Mouse (Mus musculus) cortical plate, adult 2 months (tissue): Measurements from ENCODE around the gene Ern2. TPM values are rescaled to one million over a fixed set of nuclear protein-coding genes. Genes with fewer than 3 reads are reported as not detected.

Experiments used
- H3K27ac ChIP-seq: fragments of 200-500 bp; 2 replicates; pipeline ENCODE4 v1.5.1; 2012; ENCODE audit warnings: low read length, control low read depth, inconsistent platforms; ENCODE audit not compliant: insufficient read depth
- H3K4me1 ChIP-seq: fragments of 200-500 bp; 2 replicates; pipeline ENCODE4 v1.6.1; 2011; ENCODE audit warnings: low read length; ENCODE audit not compliant: control insufficient read depth, insufficient read depth
- H3K4me3 ChIP-seq: fragments of 200-500 bp; 2 replicates; pipeline ENCODE4 v1.5.1; 2011; ENCODE audit warnings: mild to moderate bottlenecking, low read length, control low read depth; ENCODE audit not compliant: insufficient read depth
- CTCF ChIP-seq: fragments of 200-500 bp; IDR thresholded peaks from 2 replicates; pipeline ENCODE4 v1.5.1; 2011; ENCODE audit warnings: mild to moderate bottlenecking, control low read depth, low read length; ENCODE audit not compliant: insufficient read depth; ENCODE audit errors: extremely low read depth
- POLR2A ChIP-seq: fragments of 200-500 bp; IDR thresholded peaks from 2 replicates; pipeline ENCODE4 v1.6.1; 2011; ENCODE audit warnings: mild to moderate bottlenecking, low read length, control low read depth; ENCODE audit not compliant: insufficient read depth; ENCODE audit errors: extremely low read depth
- polyA plus RNA-seq: library from polyadenylated mRNA; depleted of rRNA; stranded (reverse); fragments of >200 nt; gene quantifications from 2 replicates; pipeline ENCODE4 v1.2.3, GENCODE M21; 2012; rRNA removed

The Ern2 gene
- 0.10 and 0.13 TPM in 2 replicates for polyA plus RNA-seq

- Histone ChIP-seq H3K4me3 (no peak within 1 kb of the TSS), H3K27ac (no peak within 1 kb of the TSS), H3K4me1 (no peaks in the 10 kb centered on the region)
- no peak for TF ChIP-seq POLR2A
- no peak for TF ChIP-seq CTCF
These were observed at the start of gene Ern2 for GRCm38 (mm10) chr7:122186043-122186442. TSS of gene Ern2 (minus strand) at chr7:122186207.

GRCm38 (mm10) chr7:122230866-122231265 lies 44.9 kb upstream of the Ern2 start:
- H3K4me1 ChIP-seq: no peaks in the 10 kb centered on the region
- TF ChIP-seq CTCF (no peak), POLR2A (no peak)
- no peak overlapping the region for H3K4me3 ChIP-seq
- no peak overlapping the region for H3K27ac ChIP-seq

GRCm38 (mm10) chr7:122229916-122230315 lies 43.9 kb upstream of the Ern2 start:
- TF ChIP-seq CTCF (no peak), POLR2A (no peak)
- Histone ChIP-seq H3K27ac (no peak overlapping the region), H3K4me1 (no peaks in the 10 kb centered on the region), H3K4me3 (no peak overlapping the region)

GRCm38 (mm10) chr7:122229306-122229705 lies 43.3 kb upstream of the Ern2 start:
- no peak overlapping the region for H3K27ac ChIP-seq
- TF ChIP-seq POLR2A (no peak), CTCF (no peak)
- H3K4me3 ChIP-seq: no peak overlapping the region
- H3K4me1 ChIP-seq: no peaks in the 10 kb centered on the region

- no peak for TF ChIP-seq CTCF
- no peak for TF ChIP-seq POLR2A
- H3K4me1 ChIP-seq: no peaks in the 10 kb centered on the region
- no peak overlapping the region for H3K27ac ChIP-seq
- H3K4me3 ChIP-seq: no peak overlapping the region
These were observed 40.7 kb upstream of the Ern2 start for GRCm38 (mm10) chr7:122226744-122227143.

GRCm38 (mm10) chr7:122226020-122226742 lies 40.2 kb upstream of the Ern2 start:
- TF ChIP-seq POLR2A (no peak), CTCF (no peak)
- H3K4me1 ChIP-seq: no peaks in the 10 kb centered on the region
- no peak overlapping the region for H3K27ac ChIP-seq
- H3K4me3 ChIP-seq: no peak overlapping the region

GRCm38 (mm10) chr7:122219315-122219801 lies 33.4 kb upstream of the Ern2 start, which contains the start of gene Chp2:
TSS of gene Chp2 (plus strand) at chr7:122219496.
- Histone ChIP-seq H3K4me3 (no peak within 1 kb of the TSS; the same call in 1 of the 2 replicates), H3K27ac (no peak within 1 kb of the TSS), H3K4me1 (no peaks in the 10 kb centered on the region)
- TF ChIP-seq CTCF (no peak), POLR2A (no peak)

GRCm38 (mm10) chr7:122208276-122209021 lies 22.4 kb upstream of the Ern2 start:
- no peak overlapping the region for H3K27ac ChIP-seq
- no peaks in the 10 kb centered on the region for H3K4me1 ChIP-seq
- TF ChIP-seq POLR2A: no peak
- no peak for TF ChIP-seq CTCF
- H3K4me3 ChIP-seq: no peak overlapping the region

GRCm38 (mm10) chr7:122206121-122206520 lies 20.1 kb upstream of the Ern2 start:
- TF ChIP-seq CTCF: no peak
- TF ChIP-seq POLR2A: no peak
- no peak overlapping the region for H3K27ac ChIP-seq
- no peak overlapping the region for H3K4me3 ChIP-seq
- no peaks in the 10 kb centered on the region for H3K4me1 ChIP-seq
